Mouse (Mus musculus) embryonic facial prominence, embryonic 14.5 days (tissue): Measurements from ENCODE around the gene Mipol1. TPM values are rescaled to one million over a fixed set of nuclear protein-coding genes. Genes with fewer than 3 reads are reported as not detected.

Experiments used
- ATAC-seq: fragments of 200-750 bp; cut with Nextera tagmentation; 2 replicates; pipeline ENCODE4 v1.8.0; 2017; ENCODE audit warnings: low read depth, moderate number of reproducible peaks, moderate TSS enrichment
- DNase-seq: peaks from one replicate; pipeline ENCODE4 v3.0.0-alpha.2; 2015; ENCODE audit warnings: low spot score
- H3K27ac ChIP-seq: fragments of 300-500 bp; sonication (generic); replicated peaks from 2 replicates; pipeline ENCODE4 v1.5.1; 2014; ENCODE audit warnings: low read depth, mild to moderate bottlenecking, low read length, moderate library complexity
- H3K27me3 ChIP-seq: fragments of 300-500 bp; sonication (generic); replicated peaks from 2 replicates; pipeline ENCODE4 v1.6.1; 2014; ENCODE audit warnings: low read length; ENCODE audit not compliant: control insufficient read depth, insufficient read depth
- H3K36me3 ChIP-seq: fragments of 300-500 bp; sonication (generic); 2 replicates; pipeline ENCODE4 v1.6.1; 2014; ENCODE audit warnings: low read length, mixed read lengths; ENCODE audit not compliant: control insufficient read depth, insufficient read depth
- H3K4me1 ChIP-seq: fragments of 300-500 bp; sonication (generic); 2 replicates; pipeline ENCODE4 v1.6.1; 2014; ENCODE audit warnings: antibody characterized with exemption, low read length; ENCODE audit not compliant: control insufficient read depth, insufficient read depth
- H3K4me2 ChIP-seq: fragments of 300-500 bp; sonication (generic); 2 replicates; pipeline ENCODE4 v1.6.1; 2014; ENCODE audit warnings: low read depth, mild to moderate bottlenecking, low read length, moderate library complexity, mixed read lengths
- H3K4me3 ChIP-seq: fragments of 300-500 bp; sonication (generic); 2 replicates; pipeline ENCODE4 v1.5.1; 2014; ENCODE audit warnings: low read depth, mild to moderate bottlenecking, low read length
- H3K9ac ChIP-seq: fragments of 300-500 bp; sonication (generic); 2 replicates; pipeline ENCODE4 v1.6.1; 2014; ENCODE audit warnings: low read depth, mild to moderate bottlenecking, low read length, moderate library complexity, mixed read lengths
- H3K9me3 ChIP-seq: fragments of 300-500 bp; sonication (generic); 2 replicates; pipeline ENCODE4 v1.6.1; 2016; ENCODE audit warnings: low read length; ENCODE audit not compliant: control insufficient read depth
- WGBS: fragments of 180-500 bp; shearing (Covaris S2); extraction: QIAGEN DNeasy Blood & Tissue Kit; methylation state at CpG from one replicate; pipeline ENCODE4 v1.1.7; 2014; 5-methylcytosine and 5-hydroxymethylcytosine counted together
- polyA plus RNA-seq: library from polyadenylated mRNA; unstranded; fragments of >200 nt; fragmentation: Nextera tagmentation; extraction: Ambion mirVana; gene quantifications from 2 replicates; pipeline ENCODE4 v1.2.1, GENCODE M21; 2014

Mipol1 gene
- polyA plus RNA-seq, 1 experiment from 2014 or later, result 6.9 TPM

DNA sequence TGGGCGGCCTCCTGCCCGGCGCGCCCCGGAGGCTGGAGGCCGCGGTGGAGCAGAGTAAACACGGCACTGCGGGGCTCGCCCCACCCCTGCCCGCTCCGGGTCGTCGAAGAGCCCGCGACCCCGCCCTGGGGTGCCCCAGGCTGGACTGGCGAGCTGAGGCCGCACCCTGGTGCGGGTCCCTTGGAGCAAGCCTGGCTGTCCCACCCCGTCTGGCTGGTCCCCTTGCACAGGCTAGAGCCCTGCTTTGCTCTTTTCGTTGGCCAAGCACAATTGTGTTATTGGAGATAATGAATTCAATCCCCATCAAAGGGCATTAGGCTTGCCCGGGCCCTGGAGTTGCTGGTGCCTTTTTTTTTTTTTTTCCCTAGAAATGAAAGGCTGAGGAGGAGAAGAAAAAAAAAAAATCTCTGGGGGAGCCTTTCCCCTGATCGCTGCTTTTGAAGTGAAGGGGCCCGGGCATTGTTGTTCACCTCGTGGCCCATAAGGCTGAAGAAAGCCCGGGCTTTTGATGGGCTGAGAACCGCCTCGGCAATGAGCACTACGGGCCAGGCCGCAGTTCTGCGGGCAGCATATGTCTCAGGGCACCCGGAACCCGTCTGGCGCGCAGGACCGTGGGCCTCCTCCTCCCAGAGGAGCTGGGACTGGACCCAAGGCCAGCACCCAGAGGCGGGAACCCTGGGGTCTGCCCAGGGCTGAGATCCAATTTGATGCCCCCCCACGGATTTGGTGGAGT lies 304.8 kb downstream of the Mipol1 start:
- Histone ChIP-seq H3K4me1 (0 out of 2 replicates have a peak, but pooled peaks cover 7% of the 10 kb centered on the region), H3K9me3 (no peaks in the 10 kb centered on the region), H3K4me3 (0 out of 2 replicates have a peak overlapping the region, but pooled peaks have one; percentile 3), H3K4me2 (peak overlapping the region; percentile 8; the same call in 1 of the 2 replicates), H3K27me3 (peaks cover 93% of the 10 kb centered on the region), H3K36me3 (no peaks in the 10 kb centered on the region), H3K27ac (no peak overlapping the region), H3K9ac (no peak overlapping the region)
- 1% methylated on average over 19 of the region's 39 CpGs for WGBS
- DNase-seq (no peak), ATAC-seq (peak; percentile 23; the same call in 1 of the 2 replicates)

DNA sequence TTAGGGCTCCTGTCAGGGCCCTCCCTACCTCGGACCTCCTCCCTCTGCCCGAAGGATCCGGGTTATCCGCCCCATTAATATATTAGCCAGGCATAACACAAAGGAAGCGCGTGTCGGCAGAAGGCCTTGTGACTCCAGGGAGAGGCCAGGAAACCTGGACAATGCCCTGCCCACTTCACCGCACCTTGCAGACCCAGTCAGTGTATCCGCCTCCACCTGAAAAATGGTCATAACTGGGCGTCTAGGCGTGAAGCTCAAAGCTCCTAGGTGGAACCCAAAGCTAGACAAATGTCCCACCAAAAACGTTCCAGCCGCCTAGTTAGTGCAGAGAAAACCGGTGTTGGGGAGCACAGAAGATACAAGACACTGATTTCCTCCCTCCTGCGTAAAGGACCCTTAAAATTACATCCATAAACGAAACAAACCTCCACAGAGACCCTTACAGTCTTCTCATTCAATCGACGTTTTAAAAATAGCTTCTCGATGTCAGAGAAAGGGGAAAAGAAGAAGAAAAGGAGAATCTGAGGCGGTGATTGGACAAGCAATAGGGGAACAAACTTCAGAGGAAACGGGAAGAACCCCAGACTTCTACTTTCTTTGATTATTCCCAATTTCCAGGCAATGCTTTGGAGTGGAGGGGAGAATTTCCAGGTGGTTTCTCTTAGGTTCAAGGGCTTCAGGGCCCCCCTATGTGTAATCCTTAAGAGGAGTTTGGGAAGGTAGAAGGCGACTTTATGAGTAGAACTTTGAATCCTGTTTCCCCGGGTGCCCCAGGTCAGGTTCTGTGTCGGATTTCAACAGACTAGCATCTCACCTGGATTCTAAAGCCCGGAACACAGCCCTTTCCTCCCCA lies 306.1 kb downstream of the Mipol1 start:
- H3K9me3 ChIP-seq, result no peaks in the 10 kb centered on the region
- no peak overlapping the region for H3K9ac ChIP-seq
- H3K4me2 ChIP-seq, result no peak overlapping the region
- DNase-seq (no peak), ATAC-seq (no peak)
- H3K36me3 ChIP-seq, result no peaks in the 10 kb centered on the region
- WGBS, result 5% methylated on average over 25 of the region's 25 CpGs
- no peak overlapping the region for H3K4me3 ChIP-seq
- H3K27ac ChIP-seq, result no peak overlapping the region
- 0 out of 2 replicates have a peak, but pooled peaks cover 7% of the 10 kb centered on the region for H3K4me1 ChIP-seq
- H3K27me3 ChIP-seq, result peaks cover 92% of the 10 kb centered on the region

- WGBS, result 4% methylated on average over 11 of the region's 11 CpGs
- Histone ChIP-seq H3K27me3 (peaks cover 92% of the 10 kb centered on the region), H3K36me3 (no peaks in the 10 kb centered on the region), H3K9me3 (no peaks in the 10 kb centered on the region), H3K27ac (no peak overlapping the region), H3K4me1 (0 out of 2 replicates have a peak, but pooled peaks cover 7% of the 10 kb centered on the region), H3K4me2 (no peak overlapping the region), H3K4me3 (no peak overlapping the region), H3K9ac (no peak overlapping the region)
- ATAC-seq, result no peak
- no peak for DNase-seq
Observed at GRCm38 (mm10) chr12:57536909-57537670, 306.9 kb downstream of the Mipol1 start.

GRCm38 (mm10) chr12:57537791-57538587 lies 307.8 kb downstream of the Mipol1 start:
- no peak overlapping the region for H3K27ac ChIP-seq

GRCm38 (mm10) chr12:57538588-57539550 lies 308.6 kb downstream of the Mipol1 start:
- Histone ChIP-seq H3K9me3 (no peaks in the 10 kb centered on the region), H3K4me2 (peak overlapping the region; percentile 50), H3K27me3 (peaks cover 92% of the 10 kb centered on the region), H3K9ac (peak overlapping the region; percentile 48; the same call in 1 of the 2 replicates), H3K4me3 (peak overlapping the region; percentile 25), H3K36me3 (no peaks in the 10 kb centered on the region), H3K4me1 (peaks cover 16% of the 10 kb centered on the region; the same call in 1 of the 2 replicates), H3K27ac (no peak overlapping the region)
- WGBS, result 2% methylated on average over 57 of the region's 63 CpGs
- ATAC-seq (0 out of 2 replicates have a peak, but pooled peaks have one; percentile 17), DNase-seq (no peak)

More at GRCm38 (mm10) chr12:57537791-57538587, 307.8 kb downstream of the Mipol1 start:
- H3K4me1 ChIP-seq, result peaks cover 14% of the 10 kb centered on the region; the same call in 1 of the 2 replicates
- H3K36me3 ChIP-seq, result no peaks in the 10 kb centered on the region
- peaks cover 92% of the 10 kb centered on the region for H3K27me3 ChIP-seq
- peak overlapping the region; percentile 25 for H3K4me3 ChIP-seq
- ATAC-seq, result no peak
- H3K9me3 ChIP-seq, result no peaks in the 10 kb centered on the region
- DNase-seq, result no peak
- WGBS, result 3% methylated on average over 21 of the region's 21 CpGs
- peak overlapping the region; percentile 50 for H3K4me2 ChIP-seq
- no peak overlapping the region for H3K9ac ChIP-seq

- no peak for ATAC-seq
- H3K36me3 ChIP-seq, result no peaks in the 10 kb centered on the region
- no peak overlapping the region for H3K9ac ChIP-seq
- peaks cover 92% of the 10 kb centered on the region for H3K27me3 ChIP-seq
- H3K9me3 ChIP-seq, result no peaks in the 10 kb centered on the region
- no peak overlapping the region for H3K27ac ChIP-seq
- peak overlapping the region; percentile 25 for H3K4me3 ChIP-seq
- no peak for DNase-seq
- WGBS, result 5% methylated on average over 10 of the region's 10 CpGs
- H3K4me2 ChIP-seq, result no peak overlapping the region
- H3K4me1 ChIP-seq, result peaks cover 16% of the 10 kb centered on the region; the same call in 1 of the 2 replicates
Observed at GRCm38 (mm10) chr12:57539551-57539985, 309.3 kb downstream of the Mipol1 start.

DNA sequence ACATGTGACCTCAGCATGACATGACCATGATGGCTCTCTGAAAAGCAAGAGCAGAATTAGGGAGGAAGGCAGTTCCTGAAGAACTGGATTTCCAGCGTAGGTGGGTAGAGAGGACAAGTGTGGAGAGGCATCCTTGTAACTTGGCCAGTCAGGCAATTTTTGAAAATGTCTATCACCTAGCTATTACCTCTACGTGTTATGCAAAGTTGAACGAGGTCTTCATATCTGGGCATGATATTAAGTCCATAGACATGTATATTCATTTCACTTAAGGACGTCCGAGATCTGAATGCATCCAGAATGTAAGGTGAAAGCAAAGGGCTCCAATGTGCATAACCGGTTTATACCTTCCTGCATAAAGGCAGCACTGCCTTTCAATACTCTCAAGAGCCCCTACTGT lies 310.9 kb downstream of the Mipol1 start:
- no peak overlapping the region for H3K9ac ChIP-seq
- no peak for ATAC-seq
- no peaks in the 10 kb centered on the region for H3K9me3 ChIP-seq
- H3K36me3 ChIP-seq, result no peaks in the 10 kb centered on the region
- no peak overlapping the region for H3K4me3 ChIP-seq
- no peak for DNase-seq
- no peak overlapping the region for H3K27ac ChIP-seq
- peaks cover 19% of the 10 kb centered on the region; the same call in 1 of the 2 replicates for H3K4me1 ChIP-seq
- H3K27me3 ChIP-seq, result peaks cover 90% of the 10 kb centered on the region
- WGBS, result 3% methylated on average over 6 of the region's 6 CpGs
- no peak overlapping the region for H3K4me2 ChIP-seq
